Mouse (Mus musculus) stomach, embryonic 14.5 days (tissue): ENCODE results near the gene Fam229a. TPM values are rescaled to one million over a fixed set of nuclear protein-coding genes. Genes with fewer than 3 reads are reported as not detected.

Source experiments
- ATAC-seq: fragments of 200-750 bp; cut with Nextera tagmentation; 2 replicates; pipeline ENCODE4 v1.8.0; 2017; ENCODE audit warnings: low read depth, moderate TSS enrichment; ENCODE audit not compliant: insufficient number of reproducible peaks, insufficient read depth, low FRiP score
- H3K27ac ChIP-seq: fragments of 300-500 bp; sonication (generic); 2 replicates; pipeline ENCODE4 v1.5.1; 2014; ENCODE audit warnings: mild to moderate bottlenecking, low read length, moderate library complexity, mixed read lengths
- H3K27me3 ChIP-seq: fragments of 300-500 bp; sonication (generic); 2 replicates; pipeline ENCODE4 v1.6.1; 2014; ENCODE audit warnings: low read length, control low read depth, mixed read lengths; ENCODE audit not compliant: control insufficient read depth, insufficient read depth
- H3K36me3 ChIP-seq: fragments of 300-500 bp; sonication (generic); 2 replicates; pipeline ENCODE4 v1.6.1; 2014; ENCODE audit warnings: mild to moderate bottlenecking, control low read depth, low read length, moderate library complexity, mixed read lengths; ENCODE audit not compliant: control insufficient read depth, insufficient read depth
- H3K4me1 ChIP-seq: fragments of 300-500 bp; sonication (generic); 2 replicates; pipeline ENCODE4 v1.6.1; 2014; ENCODE audit warnings: low read length, control low read depth, mixed read lengths; ENCODE audit not compliant: control insufficient read depth, insufficient read depth
- H3K4me2 ChIP-seq: fragments of 300-500 bp; sonication (generic); replicated peaks from 2 replicates; pipeline ENCODE4 v1.6.1; 2014; ENCODE audit warnings: low read depth, low read length, control low read depth
- H3K4me3 ChIP-seq: fragments of 300-500 bp; sonication (generic); 2 replicates; pipeline ENCODE4 v1.5.1; 2014; ENCODE audit warnings: low read depth, low read length, control low read depth
- H3K9ac ChIP-seq: fragments of 300-500 bp; sonication (generic); replicated peaks from 2 replicates; pipeline ENCODE4 v1.6.1; 2014; ENCODE audit warnings: low read depth, mild to moderate bottlenecking, control low read depth, low read length, moderate library complexity, mixed read lengths
- H3K9me3 ChIP-seq: fragments of 300-500 bp; sonication (generic); 2 replicates; pipeline ENCODE4 v1.6.1; 2016; ENCODE audit warnings: low read depth, low read length, control low read depth; ENCODE audit not compliant: control insufficient read depth
- WGBS: fragments of 180-500 bp; shearing (Covaris S2); extraction: QIAGEN DNeasy Blood & Tissue Kit; methylation state at CpG from one replicate; pipeline ENCODE4 v1.1.7; 2014; 5-methylcytosine and 5-hydroxymethylcytosine counted together
- polyA plus RNA-seq: library from polyadenylated mRNA; unstranded; fragments of >200 nt; fragmentation: Nextera tagmentation; extraction: Ambion mirVana; gene quantifications from 2 replicates; pipeline ENCODE4 v1.2.1, GENCODE M21; 2014

Gene Fam229a
- polyA plus RNA-seq, 1 experiment from 2014 or later, result not detected

- Histone ChIP-seq H3K4me3 (no peak overlapping the region), H3K9me3 (no peaks in the 10 kb centered on the region), H3K4me2 (no peak overlapping the region), H3K27me3 (no peaks in the 10 kb centered on the region), H3K4me1 (no peaks in the 10 kb centered on the region), H3K36me3 (no peaks in the 10 kb centered on the region), H3K27ac (no peak overlapping the region), H3K9ac (no peak overlapping the region)
- WGBS, result 59% methylated on average over 9 of the region's 9 CpGs
- ATAC-seq, result no peak
Measured at GRCm38 (mm10) chr4:129502327-129502888, 11.4 kb downstream of the Fam229a start.

GRCm38 (mm10) chr4:129502901-129503444 is 12.0 kb downstream of the Fam229a start:
- no peak for ATAC-seq
- Histone ChIP-seq H3K4me1 (no peaks in the 10 kb centered on the region), H3K9me3 (no peaks in the 10 kb centered on the region), H3K4me2 (no peak overlapping the region), H3K36me3 (no peaks in the 10 kb centered on the region), H3K27me3 (no peaks in the 10 kb centered on the region), H3K4me3 (no peak overlapping the region), H3K27ac (no peak overlapping the region), H3K9ac (no peak overlapping the region)
- WGBS, result 62% methylated on average over 11 of the region's 11 CpGs

GRCm38 (mm10) chr4:129505511-129505910 is 14.5 kb downstream of the Fam229a start:
- Histone ChIP-seq H3K9ac (no peak overlapping the region), H3K4me2 (no peak overlapping the region), H3K36me3 (no peaks in the 10 kb centered on the region), H3K4me3 (no peak overlapping the region), H3K27ac (no peak overlapping the region), H3K4me1 (peaks cover 4% of the 10 kb centered on the region; the same call in 1 of the 2 replicates), H3K27me3 (no peaks in the 10 kb centered on the region), H3K9me3 (no peaks in the 10 kb centered on the region)
- WGBS, result 78% methylated on average over 3 of the region's 3 CpGs
- no peak for ATAC-seq

- Histone ChIP-seq H3K27ac (no peak overlapping the region), H3K9ac (no peak overlapping the region), H3K9me3 (no peaks in the 10 kb centered on the region), H3K4me2 (no peak overlapping the region), H3K4me1 (peaks cover 4% of the 10 kb centered on the region; the same call in 1 of the 2 replicates), H3K27me3 (no peaks in the 10 kb centered on the region), H3K4me3 (no peak overlapping the region), H3K36me3 (no peaks in the 10 kb centered on the region)
- no peak for ATAC-seq
- 59% methylated on average over 9 of the region's 10 CpGs for WGBS
Measured at GRCm38 (mm10) chr4:129507434-129508236, 16.6 kb downstream of the Fam229a start.

- no peak overlapping the region for H3K4me2 ChIP-seq
- H3K9me3 ChIP-seq, result no peaks in the 10 kb centered on the region
- H3K27me3 ChIP-seq, result no peaks in the 10 kb centered on the region
- no peak overlapping the region for H3K27ac ChIP-seq
- 61% methylated on average over 3 of the region's 3 CpGs for WGBS
- H3K4me1 ChIP-seq, result peaks cover 4% of the 10 kb centered on the region; the same call in 1 of the 2 replicates
- H3K4me3 ChIP-seq, result no peak overlapping the region
- H3K36me3 ChIP-seq, result no peaks in the 10 kb centered on the region
- no peak overlapping the region for H3K9ac ChIP-seq
- ATAC-seq, result no peak
Measured at GRCm38 (mm10) chr4:129508237-129508515, 17.2 kb downstream of the Fam229a start.

GRCm38 (mm10) chr4:129508834-129509600 is 18.0 kb downstream of the Fam229a start:
- no peak for ATAC-seq
- Histone ChIP-seq H3K4me1 (peaks cover 4% of the 10 kb centered on the region; the same call in 1 of the 2 replicates), H3K9ac (no peak overlapping the region), H3K4me3 (no peak overlapping the region), H3K27ac (no peak overlapping the region), H3K27me3 (no peaks in the 10 kb centered on the region), H3K9me3 (no peaks in the 10 kb centered on the region), H3K36me3 (no peaks in the 10 kb centered on the region), H3K4me2 (no peak overlapping the region)
- WGBS, result 60% methylated on average over 15 of the region's 15 CpGs

GRCm38 (mm10) chr4:129509650-129510049 is 18.7 kb downstream of the Fam229a start:
- H3K27me3 ChIP-seq, result no peaks in the 10 kb centered on the region
- H3K4me3 ChIP-seq, result no peak overlapping the region
- 53% methylated on average over 3 of the region's 3 CpGs for WGBS
- H3K9ac ChIP-seq, result no peak overlapping the region
- no peaks in the 10 kb centered on the region for H3K9me3 ChIP-seq
- no peak for ATAC-seq
- H3K36me3 ChIP-seq, result no peaks in the 10 kb centered on the region
- peaks cover 4% of the 10 kb centered on the region; the same call in 1 of the 2 replicates for H3K4me1 ChIP-seq
- H3K4me2 ChIP-seq, result no peak overlapping the region
- H3K27ac ChIP-seq, result no peak overlapping the region

- 56% methylated on average over 6 of the region's 6 CpGs for WGBS
- Histone ChIP-seq H3K9ac (no peak overlapping the region), H3K27me3 (no peaks in the 10 kb centered on the region), H3K27ac (no peak overlapping the region), H3K4me1 (peaks cover 11% of the 10 kb centered on the region; the same call in 1 of the 2 replicates), H3K36me3 (peaks cover 8% of the 10 kb centered on the region), H3K4me2 (no peak overlapping the region), H3K4me3 (no peak overlapping the region), H3K9me3 (no peaks in the 10 kb centered on the region)
- ATAC-seq, result no peak
Measured at GRCm38 (mm10) chr4:129510723-129511412, 19.9 kb downstream of the Fam229a start.
